Mouse (Mus musculus) thymus, postnatal 14 days (tissue): ENCODE measurements around the gene Coro1b.
"Not testable (repeated sequence)": the region's sequence is repeated elsewhere in the genome, so short reads cannot be mapped to it uniquely, and the experiment has no call there.

Source experiments
- DNase-seq: peaks from one replicate; pipeline ENCODE4 v3.0.0; 2021

Gene Coro1b

DNA sequence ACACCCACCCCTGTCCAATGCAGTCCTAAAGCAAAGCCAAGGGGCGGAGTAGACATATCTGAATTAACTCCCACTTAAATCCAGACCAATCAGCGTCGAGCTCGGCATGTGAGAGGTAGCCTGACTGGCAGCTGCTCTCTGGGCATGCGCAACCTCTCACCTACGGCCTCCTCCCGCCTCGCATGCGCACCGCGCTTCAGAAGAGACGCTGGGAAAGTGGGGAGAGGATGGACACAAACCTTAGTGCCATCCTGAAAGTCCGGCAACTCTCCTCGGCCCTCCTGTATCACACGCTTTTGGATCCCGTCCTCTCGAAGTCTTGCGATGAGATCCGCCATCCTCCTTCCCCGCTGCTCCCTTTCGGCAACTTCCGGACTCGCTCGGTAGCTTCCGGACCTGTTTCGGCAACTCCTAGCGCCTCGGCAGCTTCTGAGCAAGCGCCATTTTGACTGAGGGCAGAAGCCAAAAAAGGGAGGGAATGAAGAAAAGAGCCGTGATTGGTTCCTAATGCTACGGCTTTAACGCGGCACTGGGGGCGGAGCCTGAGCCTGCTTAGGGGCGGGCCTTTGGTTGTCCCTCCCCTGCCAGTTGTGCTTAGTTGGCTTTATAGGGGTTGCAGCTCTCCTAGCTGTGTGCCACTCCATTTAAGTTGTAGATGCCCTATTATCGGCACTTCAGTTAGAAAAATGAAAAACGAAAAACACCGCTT, 27.2 kb upstream of the Coro1b start:
- peak; percentile 99 for DNase-seq

GRCm38 (mm10) chr19:4121896-4122295, 26.5 kb upstream of the Coro1b start:
- DNase-seq, result not testable (repeated sequence)

DNA sequence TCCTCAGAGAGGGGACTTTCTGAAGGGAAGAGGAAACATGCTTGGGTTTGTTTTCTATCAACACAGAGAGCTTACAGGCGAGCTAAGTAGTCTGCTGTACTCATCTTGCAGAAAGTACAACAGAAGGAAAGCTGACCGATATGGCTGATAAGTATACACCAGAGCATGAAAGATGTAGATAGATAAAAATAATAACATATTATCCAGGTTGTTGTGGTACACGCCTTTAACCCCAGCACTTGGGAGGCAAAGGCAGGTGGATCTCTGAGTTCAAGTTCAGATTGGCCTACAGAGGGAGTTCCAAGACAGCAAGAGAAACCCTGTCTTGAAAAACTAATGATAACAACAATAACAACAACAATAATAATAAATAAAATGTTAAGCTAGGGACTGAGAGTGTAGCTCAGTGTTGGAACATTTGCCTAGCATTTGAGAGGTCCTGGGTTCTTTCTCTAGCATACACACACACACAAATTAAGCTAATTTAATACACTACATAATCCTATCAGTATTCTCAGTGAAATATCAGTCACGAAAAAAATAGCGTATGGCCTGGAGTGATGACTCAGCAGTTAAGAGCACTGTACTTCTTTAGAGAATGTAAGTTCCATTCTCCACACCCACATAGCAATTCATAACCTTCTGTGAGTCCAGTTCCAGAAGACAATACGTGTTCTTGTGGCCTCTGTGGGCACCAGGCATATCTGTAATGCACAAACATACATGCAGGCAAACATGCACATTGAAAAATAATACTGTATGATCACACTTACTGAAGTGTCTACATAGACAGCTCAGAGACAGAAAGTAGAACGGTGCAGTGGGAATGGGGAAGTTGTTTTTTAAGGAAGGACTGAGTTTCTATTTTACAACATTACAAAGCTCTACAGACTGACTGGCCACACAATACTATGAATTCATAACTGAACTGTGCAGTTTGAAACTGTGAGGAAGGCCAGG, 25.7 kb upstream of the Coro1b start:
- no peak for DNase-seq

DNA sequence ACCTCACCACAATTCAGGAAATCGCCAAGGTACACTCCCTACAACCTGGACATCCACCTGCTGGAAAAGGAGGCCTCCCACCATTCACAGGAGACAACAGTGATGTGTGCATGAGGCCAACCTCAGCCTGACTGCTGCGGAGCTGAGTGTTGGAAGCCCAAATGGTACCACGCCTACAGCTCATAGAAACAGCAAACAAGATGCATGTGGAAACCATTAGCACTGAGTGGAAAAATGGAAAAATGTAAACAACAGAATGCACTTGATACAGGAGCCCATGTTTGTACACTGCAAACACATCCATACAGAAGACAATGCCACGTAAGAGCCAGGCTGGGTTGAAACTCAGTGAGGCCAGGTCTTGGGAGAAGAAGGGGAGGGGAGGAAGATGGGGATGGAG, 24.0 kb upstream of the Coro1b start:
- DNase-seq, result no peak

DNA sequence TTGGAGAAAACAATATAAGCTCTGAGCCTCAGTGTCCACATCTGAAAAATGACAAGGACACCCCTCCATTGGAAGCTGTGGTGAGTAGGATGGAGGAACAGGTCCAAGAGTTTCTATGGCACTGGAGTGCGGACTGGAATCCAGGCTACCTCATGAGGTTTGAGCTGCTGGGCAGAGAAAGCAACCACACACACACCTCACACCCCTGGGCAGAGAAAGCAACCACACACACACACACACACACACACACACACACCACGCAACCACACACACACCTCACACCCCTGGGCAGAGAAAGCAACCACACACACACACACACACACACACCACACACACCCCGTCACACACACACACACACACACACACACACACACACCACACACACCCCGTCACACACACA, 23.2 kb upstream of the Coro1b start:
- not testable (repeated sequence) for DNase-seq

- DNase-seq, result peak; percentile 100
Observed at GRCm38 (mm10) chr19:4125741-4126696, 22.4 kb upstream of the Coro1b start, which contains the start of gene Aip. Aip (minus strand) TSS chr19:4125858.

- peak; percentile 50 for DNase-seq
Observed at GRCm38 (mm10) chr19:4126759-4127495, 21.5 kb upstream of the Coro1b start.

- DNase-seq, result no peak
Observed at GRCm38 (mm10) chr19:4129462-4129861, 19.0 kb upstream of the Coro1b start.

DNA sequence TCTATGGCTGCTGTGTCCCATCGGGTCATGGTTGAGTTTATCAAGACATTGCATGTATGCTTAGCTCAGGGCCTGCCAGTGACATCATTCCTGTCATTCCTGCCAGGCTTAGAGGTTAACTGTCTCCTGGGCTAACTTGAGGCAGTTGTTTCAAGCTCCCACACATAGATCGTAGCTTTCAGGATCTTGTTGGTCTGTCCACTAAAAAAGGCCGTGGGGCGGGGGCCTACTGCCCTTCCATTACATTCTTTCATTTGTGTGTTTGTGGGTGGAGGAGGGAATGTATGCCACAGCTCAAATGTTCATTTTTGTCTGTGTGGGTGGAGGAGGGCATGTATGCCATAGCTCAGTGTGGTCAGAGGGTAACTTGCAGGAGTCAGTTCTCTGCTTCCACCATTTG, 18.3 kb upstream of the Coro1b start:
- DNase-seq, result no peak

DNA sequence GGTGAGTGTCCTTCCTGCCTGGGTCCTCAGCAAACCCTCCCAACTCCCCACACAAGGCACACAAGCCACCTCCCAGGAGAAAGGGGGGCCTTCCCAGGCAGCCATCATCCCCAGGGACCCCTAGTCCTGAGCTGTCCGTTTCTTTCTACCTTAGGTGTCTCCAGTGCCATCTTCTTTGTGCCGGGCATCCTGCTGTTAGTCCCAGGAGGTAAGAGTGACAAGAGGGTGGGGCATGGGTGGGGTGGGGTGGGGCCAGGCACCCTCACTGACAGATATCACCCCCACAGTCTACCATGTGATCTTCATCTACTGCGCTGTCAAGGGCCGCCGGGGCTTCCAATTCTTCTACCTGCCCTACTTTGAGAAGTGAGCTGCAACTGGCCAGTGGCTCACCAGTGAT, 17.3 kb upstream of the Coro1b start:
- DNase-seq, result no peak

DNA sequence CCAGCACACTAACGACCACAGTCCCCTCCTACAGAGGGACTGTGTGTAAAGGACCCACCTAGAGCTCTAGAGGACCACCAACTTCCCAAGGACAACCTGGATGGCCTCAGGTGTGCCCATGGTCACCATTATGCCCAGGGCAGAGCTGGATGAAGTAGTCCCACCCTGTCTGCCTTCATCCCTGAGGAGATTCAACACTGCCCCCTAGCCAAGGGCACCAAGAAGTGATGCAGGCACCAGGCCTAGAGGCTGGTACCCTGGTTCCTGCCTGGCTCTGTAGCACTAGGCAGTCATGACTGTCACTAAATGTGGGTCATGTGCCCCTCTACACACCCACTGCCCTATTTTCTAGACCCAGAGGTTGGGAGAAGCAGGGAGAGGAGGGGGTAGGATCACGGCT, 16.7 kb upstream of the Coro1b start:
- DNase-seq, result no peak

GRCm38 (mm10) chr19:4134354-4134753, 14.1 kb upstream of the Coro1b start:
- DNase-seq, result no peak

DNA sequence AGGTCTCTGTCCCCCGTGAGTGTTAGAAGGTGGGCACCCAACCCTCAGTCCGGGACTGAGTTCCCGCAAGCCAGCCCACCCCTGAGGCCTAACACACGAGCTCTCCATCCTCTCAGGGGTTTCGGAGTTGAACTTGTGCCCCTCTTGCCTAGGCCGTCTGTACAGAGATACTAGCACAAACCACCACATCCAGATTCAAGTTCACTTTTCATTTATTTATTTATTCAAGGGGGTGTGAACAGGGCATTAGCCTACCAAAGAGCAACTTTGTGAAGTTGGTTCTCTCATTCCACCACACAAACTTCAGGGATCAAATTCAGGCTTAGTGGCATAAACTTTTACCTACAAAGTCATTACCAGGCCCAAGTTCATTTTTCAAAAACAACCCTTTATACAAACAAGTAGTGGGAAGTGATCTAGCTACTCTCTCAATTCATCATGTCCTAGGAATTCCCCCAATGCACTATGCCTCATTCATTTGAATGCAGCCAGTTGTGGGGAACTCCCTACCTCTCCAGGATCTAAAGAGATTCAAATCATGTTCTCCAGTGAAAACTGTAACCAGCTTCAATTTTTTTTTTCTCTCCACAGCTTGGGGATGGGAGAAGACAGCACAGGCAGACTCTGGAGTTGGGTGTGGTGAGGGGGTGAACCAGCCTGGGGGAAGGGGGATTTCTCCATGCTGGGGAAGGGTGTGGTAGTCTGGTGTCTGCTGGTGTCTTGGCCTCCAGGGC, 13.0 kb upstream of the Coro1b start:
- DNase-seq, result not testable (repeated sequence)

DNA sequence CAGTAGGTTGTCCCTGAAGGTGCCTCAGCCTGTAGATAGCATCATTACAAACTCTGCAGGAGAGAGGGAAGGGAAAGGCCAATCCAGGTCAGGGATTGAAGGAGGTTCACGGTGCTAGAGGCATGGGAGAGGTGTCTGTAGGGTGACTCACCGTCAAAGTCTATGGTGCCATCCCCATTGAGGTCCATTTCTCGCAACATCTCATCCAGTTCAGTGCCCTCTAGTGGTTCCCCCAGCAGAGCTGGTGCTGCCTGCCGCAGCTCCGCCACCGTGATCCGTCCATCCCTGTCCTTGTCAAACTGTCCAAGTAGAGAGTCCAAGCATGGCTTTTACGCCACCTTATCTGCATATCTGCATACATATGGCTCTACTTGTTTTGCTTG, 12.5 kb upstream of the Coro1b start:
- DNase-seq, result not testable (repeated sequence)

- no peak for DNase-seq
Observed at GRCm38 (mm10) chr19:4136463-4136862, 12.0 kb upstream of the Coro1b start.

- DNase-seq, result no peak
Observed at GRCm38 (mm10) chr19:4137913-4138312, 10.5 kb upstream of the Coro1b start.

DNA sequence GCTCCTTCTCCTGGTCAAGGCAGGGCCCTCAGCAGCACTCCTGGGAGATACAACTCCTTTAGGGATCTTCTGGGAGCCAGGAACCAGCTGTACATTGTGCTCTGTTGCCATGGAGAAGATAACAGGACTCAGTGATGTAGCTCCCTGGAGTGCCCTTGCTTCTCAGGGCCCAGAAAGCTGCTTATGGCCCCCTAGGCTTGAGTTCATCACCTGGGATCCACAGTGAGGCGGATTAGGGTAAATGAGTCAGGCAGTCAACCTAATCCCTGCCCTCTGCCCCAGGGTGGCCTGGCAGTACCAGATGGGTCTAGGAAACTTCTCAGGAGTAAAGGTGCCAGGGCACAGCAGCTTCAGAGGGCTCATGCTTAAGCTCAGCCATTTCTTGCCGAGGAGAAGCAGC, 9.0 kb upstream of the Coro1b start, which contains the start of gene Gpr152:
Gene Gpr152 (plus strand): TSS at position 342 of the 400 bp plus-strand sequence.
- DNase-seq, result no peak

- no peak for DNase-seq
Observed at GRCm38 (mm10) chr19:4140147-4140546, 8.3 kb upstream of the Coro1b start.

- DNase-seq, result no peak
Observed at GRCm38 (mm10) chr19:4142416-4143173, 5.8 kb upstream of the Coro1b start.

GRCm38 (mm10) chr19:4143759-4144268, 4.6 kb upstream of the Coro1b start, which contains the start of gene Cabp4:
Cabp4 (minus strand) TSS chr19:4144033.
- no peak for DNase-seq
